13 mouse cellular contexts compared by ENCODE assay signal in genomic region chr3:96226695-96227648, GRCm38 (mm10). TPM values are rescaled to one million over a fixed set of nuclear protein-coding genes. Genes with fewer than 3 reads are reported as not detected.
DNase-seq lines count a peak whose midpoint lies in the region; ATAC-seq and TF ChIP-seq lines count a peak whose summit lies in the region.
"Had no signal": no experiment of that assay in that cellular context is flagged by ENCODE, and none has a peak within 500 bp of the region (broad histone marks: within the 10 kb centered on the region; RNA-seq: fewer than 3 reads in every experiment).

No protein-coding gene starts in this region.

- DNase-seq in adrenal gland, postnatal 14 days, result peak; percentile 45
- DNase-seq in adrenal gland, postnatal 25 days, result no peak
- no peak for DNase-seq in lung, embryonic 14.5 days
- DNase-seq in lung, postnatal 14 days, result no peak
- no peak for DNase-seq in cerebellum, postnatal 10 days
- DNase-seq in embryo, embryonic 11 days, result no peak
- DNase-seq: gastrocnemius, postnatal 36 days; spleen, adult 18-20 months had no signal

- no peaks in the 10 kb centered on the region for H3K27me3 ChIP-seq in lung, embryonic 14.5 days (ENCODE audit: insufficient read depth, low read length)
- H3K27me3 ChIP-seq in embryonic facial prominence, embryonic 13.5 days, result no peaks in the 10 kb centered on the region
- H3K27me3 ChIP-seq: embryonic facial prominence, embryonic 12.5 days; limb, embryonic 12.5 days had no signal

- H3K4me1 ChIP-seq in lung, embryonic 14.5 days (ENCODE audit: insufficient read depth), result peaks cover 15% of the 10 kb centered on the region; the same call in 1 of the 2 replicates
- peaks cover 36% of the 10 kb centered on the region for H3K4me1 ChIP-seq in embryonic facial prominence, embryonic 13.5 days

- no peak overlapping the region for H3K4me2 ChIP-seq in lung, embryonic 14.5 days
- H3K4me2 ChIP-seq in embryonic facial prominence, embryonic 13.5 days, result no peak overlapping the region
- H3K4me2 ChIP-seq: embryonic facial prominence, embryonic 12.5 days; limb, embryonic 12.5 days had no signal

- 49% methylated on average over 8 of the region's 8 CpGs for WGBS in lung, embryonic 14.5 days
- 60% methylated on average over 8 of the region's 8 CpGs for WGBS in embryonic facial prominence, embryonic 13.5 days

- no peak overlapping the region for H3K9ac ChIP-seq in lung, embryonic 14.5 days
- H3K9ac ChIP-seq in embryonic facial prominence, embryonic 13.5 days, result no peak overlapping the region
- H3K9ac ChIP-seq: embryonic facial prominence, embryonic 12.5 days; limb, embryonic 12.5 days had no signal

- no peaks in the 10 kb centered on the region for H3K36me3 ChIP-seq in lung, embryonic 14.5 days (ENCODE audit: insufficient read depth)
- no peaks in the 10 kb centered on the region for H3K36me3 ChIP-seq in embryonic facial prominence, embryonic 13.5 days
- H3K36me3 ChIP-seq: embryonic facial prominence, embryonic 12.5 days; limb, embryonic 12.5 days had no signal

- H3K4me3 ChIP-seq in lung, embryonic 14.5 days (ENCODE audit: low read depth, low read length), result no peak overlapping the region
- no peak overlapping the region for H3K4me3 ChIP-seq in embryonic facial prominence, embryonic 13.5 days
- H3K4me3 ChIP-seq: embryonic facial prominence, embryonic 12.5 days; limb, embryonic 12.5 days had no signal

- peak; percentile 29; the same call in 1 of the 2 replicates for ATAC-seq in lung, embryonic 14.5 days (ENCODE audit: insufficient read depth)
- no peak for ATAC-seq in embryonic facial prominence, embryonic 13.5 days (ENCODE audit: insufficient number of reproducible peaks, insufficient read depth, low FRiP score, low TSS enrichment, low read depth)
- peak; percentile 62 for ATAC-seq in monocyte, adult 5-6 weeks (replicated peaks; ENCODE audit: insufficient number of reproducible peaks, low FRiP score, low TSS enrichment, poor library complexity, severe bottlenecking)

- no peak for TF ChIP-seq CTCF in lung, embryonic 14.5 days (IDR thresholded peaks at IDR 0.05; ENCODE audit: low read depth)

- no peaks in the 10 kb centered on the region for H3K9me3 ChIP-seq in lung, embryonic 14.5 days (ENCODE audit: low read depth, low read length)
- no peaks in the 10 kb centered on the region for H3K9me3 ChIP-seq in embryonic facial prominence, embryonic 13.5 days
- H3K9me3 ChIP-seq: embryonic facial prominence, embryonic 12.5 days; limb, embryonic 12.5 days had no signal

- peak overlapping the region; percentile 18; the same call in 1 of the 2 replicates for H3K27ac ChIP-seq in lung, embryonic 14.5 days (ENCODE audit: low read depth)
- H3K27ac ChIP-seq in embryonic facial prominence, embryonic 13.5 days, result 0 out of 2 replicates have a peak overlapping the region, but pooled peaks have one; percentile 3
- H3K27ac ChIP-seq: embryonic facial prominence, embryonic 12.5 days; limb, embryonic 12.5 days had no signal

RNA-seq across cellular contexts. Expression of gene Hist2h2be, which starts 6.1 kb away (rescaled TPM):
- 9.0 and 12.3 TPM in 2 replicates for total RNA-seq in adrenal gland, postnatal 14 days (2021)
- total RNA-seq in adrenal gland, postnatal 25 days (2021), result 19.4 and 21.7 TPM in 2 replicates
- 5.9 and 6.4 TPM in 2 replicates for polyA plus RNA-seq in lung, embryonic 14.5 days (2014; fragmentation: Nextera tagmentation; extraction: Ambion mirVana)
- 8.7 and 12.0 TPM in 2 replicates for polyA plus RNA-seq in embryonic facial prominence, embryonic 13.5 days (2015; fragmentation: Nextera tagmentation; extraction: Ambion mirVana)
- 2.5 to 12.5 TPM (median 3.6 TPM) in 3 replicates for total RNA-seq in monocyte, adult 5-6 weeks (2017)

RNA-seq across cellular contexts. Expression of gene Hist2h2ac, which starts 6.3 kb away (rescaled TPM):
- total RNA-seq in adrenal gland, postnatal 14 days (2021), result 128 and 146 TPM in 2 replicates
- total RNA-seq in adrenal gland, postnatal 25 days (2021), result 62.8 and 86.8 TPM in 2 replicates
- polyA plus RNA-seq in lung, embryonic 14.5 days (2014; fragmentation: Nextera tagmentation; extraction: Ambion mirVana), result 10.8 and 11.9 TPM in 2 replicates
- polyA plus RNA-seq in embryonic facial prominence, embryonic 13.5 days (2015; fragmentation: Nextera tagmentation; extraction: Ambion mirVana), result 13.2 and 14.1 TPM in 2 replicates
- total RNA-seq in monocyte, adult 5-6 weeks (2017), result 169 to 362 TPM (median 289 TPM) in 3 replicates

RNA-seq across cellular contexts. Expression of gene Hist2h2ab, which starts 7.3 kb away (rescaled TPM):
- 14.3 and 17.6 TPM in 2 replicates for total RNA-seq in adrenal gland, postnatal 14 days (2021)
- total RNA-seq in adrenal gland, postnatal 25 days (2021), result 7.7 and 10.9 TPM in 2 replicates
- not detected in 2 replicates for polyA plus RNA-seq in lung, embryonic 14.5 days (2014; fragmentation: Nextera tagmentation; extraction: Ambion mirVana)
- polyA plus RNA-seq in embryonic facial prominence, embryonic 13.5 days (2015; fragmentation: Nextera tagmentation; extraction: Ambion mirVana), result 1.7 TPM in 1 of 2 replicates, not detected in the other
- total RNA-seq in monocyte, adult 5-6 weeks (2017), result 11.5 to 28.2 TPM (median 14.2 TPM) in 3 replicates
- polyA plus RNA-seq: neural tube, embryonic 11.5 days had no signal

RNA-seq across cellular contexts. Expression of gene Bola1, which starts 7.5 kb away (rescaled TPM):
- total RNA-seq in adrenal gland, postnatal 14 days (2021), result 33.1 and 33.2 TPM in 2 replicates
- total RNA-seq in adrenal gland, postnatal 25 days (2021), result 39.3 and 42.4 TPM in 2 replicates
- 57.6 and 68.0 TPM in 2 replicates for polyA plus RNA-seq in lung, embryonic 14.5 days (2014; fragmentation: Nextera tagmentation; extraction: Ambion mirVana)
- polyA plus RNA-seq in embryonic facial prominence, embryonic 13.5 days (2015; fragmentation: Nextera tagmentation; extraction: Ambion mirVana), result 46.6 and 55.0 TPM in 2 replicates
- total RNA-seq in monocyte, adult 5-6 weeks (2017), result 3.9 to 8.1 TPM (median 6.9 TPM) in 3 replicates

RNA-seq across cellular contexts. Expression of gene Hist2h3c2, which starts 12.0 kb away (rescaled TPM):
- total RNA-seq in adrenal gland, postnatal 14 days (2021), result 93.4 and 148 TPM in 2 replicates
- 37.2 and 60.7 TPM in 2 replicates for total RNA-seq in adrenal gland, postnatal 25 days (2021)
- polyA plus RNA-seq in lung, embryonic 14.5 days (2014; fragmentation: Nextera tagmentation; extraction: Ambion mirVana), result 11.5 and 14.4 TPM in 2 replicates
- polyA plus RNA-seq in embryonic facial prominence, embryonic 13.5 days (2015; fragmentation: Nextera tagmentation; extraction: Ambion mirVana), result 6.4 and 10.0 TPM in 2 replicates
- total RNA-seq in monocyte, adult 5-6 weeks (2017), result 1.5 to 1.6 TPM in 2 of 3 replicates, not detected in the other
